Mouse (Mus musculus) E14TG2a.4 (cell line): ENCODE data around the gene Tnfsf4.

ENCODE experiments used
- CTCF ChIP-seq: conservative IDR thresholded peaks from 2 replicates; pipeline ENCODE4 v1.5.1; 2014; ENCODE audit warnings: low read length
- NANOG ChIP-seq: IDR thresholded peaks from 2 replicates; pipeline ENCODE4 v1.6.1; 2014; ENCODE audit warnings: borderline replicate concordance, low read length, mixed read lengths
- POU5F1 ChIP-seq: IDR thresholded peaks from 2 replicates; pipeline ENCODE4 v1.6.1; 2014; ENCODE audit warnings: low read length, borderline replicate concordance

DNA sequence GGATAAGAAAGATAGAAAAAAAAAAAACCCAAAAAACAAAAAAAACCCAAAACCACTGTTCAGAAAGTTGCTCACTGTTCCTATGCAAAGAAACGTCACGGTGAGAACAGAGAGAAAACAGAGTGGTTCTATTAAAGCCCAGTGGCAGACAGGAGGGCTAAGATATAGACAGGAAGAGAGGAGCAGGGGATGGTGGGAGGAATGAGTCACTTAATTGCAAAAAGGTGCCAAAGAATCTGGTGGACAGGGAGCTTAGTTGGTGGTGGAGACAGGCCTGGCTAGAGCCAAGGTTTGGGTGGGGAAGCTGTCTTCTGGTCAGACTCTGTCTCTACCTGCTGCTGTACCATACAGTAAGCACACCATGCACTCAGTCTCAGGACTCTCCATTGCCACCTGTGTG is 19.3 kb upstream of the Tnfsf4 start:
- TF ChIP-seq CTCF (no peak), POU5F1 (no peak), NANOG (no peak)
